Mouse (Mus musculus) MEL (cell line): ENCODE measurements around the gene Klra1.

Source experiments
- BHLHE40 ChIP-seq: IDR thresholded peaks from 2 replicates; pipeline ENCODE4 v1.6.1; 2012; ENCODE audit warnings: low read depth, mild to moderate bottlenecking, inconsistent platforms, low read length, improper control_type of control experiment, borderline replicate concordance
- CHD1 ChIP-seq: IDR thresholded peaks from 2 replicates; pipeline ENCODE4 v1.6.1; 2012; ENCODE audit warnings: low read depth, mild to moderate bottlenecking, inconsistent platforms, low read length, improper control_type of control experiment
- CTCF ChIP-seq, 3 experiments: IDR thresholded peaks in 2 of 3; conservative IDR thresholded peaks in 1 of 3; 2 replicates each; pipeline ENCODE4 v1.5.1; 2011 to 2012; ENCODE audit warnings: low read length in 3 of 3, low read depth in 2 of 3, mild to moderate bottlenecking in 2 of 3, improper control_type of control experiment in 1 of 3, inconsistent platforms in 1 of 3, mixed read lengths in 1 of 3, moderate library complexity in 1 of 3; ENCODE audit not compliant: control insufficient read depth in 1 of 3, insufficient read depth in 1 of 3, poor library complexity in 1 of 3, severe bottlenecking in 1 of 3
- GATA1 ChIP-seq: IDR thresholded peaks from 2 replicates; pipeline ENCODE4 v1.6.1; 2011; ENCODE audit warnings: low read depth, low read length, improper control_type of control experiment
- JUND ChIP-seq: IDR thresholded peaks from 2 replicates; pipeline ENCODE4 v1.6.1; 2011; ENCODE audit warnings: low read depth, mild to moderate bottlenecking, improper control_type of control experiment, low read length
- MAX ChIP-seq: IDR thresholded peaks from 2 replicates; pipeline ENCODE4 v1.6.1; 2011; ENCODE audit warnings: low read length, improper control_type of control experiment
- MYC ChIP-seq: IDR thresholded peaks from 2 replicates; pipeline ENCODE4 v1.6.1; 2011; ENCODE audit warnings: low read depth, mild to moderate bottlenecking, low read length, improper control_type of control experiment, moderate library complexity
- POLR2A ChIP-seq, 2 experiments: IDR thresholded peaks; 2 replicates each; pipeline ENCODE4 v1.6.1; 2011 to 2012; ENCODE audit warnings: low read length in 2 of 2, mild to moderate bottlenecking in 2 of 2, control low read depth in 1 of 2, improper control_type of control experiment in 1 of 2, low read depth in 1 of 2, moderate library complexity in 1 of 2; ENCODE audit not compliant: control insufficient read depth in 1 of 2, insufficient read depth in 1 of 2, poor library complexity in 1 of 2
- SIN3A ChIP-seq: IDR thresholded peaks from 2 replicates; pipeline ENCODE4 v1.6.1; 2012; ENCODE audit warnings: low read length, improper control_type of control experiment, inconsistent platforms
- SMC3 ChIP-seq: IDR thresholded peaks from 2 replicates; pipeline ENCODE4 v1.6.1; 2011; ENCODE audit warnings: low read depth, low read length, improper control_type of control experiment
- TAL1 ChIP-seq: IDR thresholded peaks from 2 replicates; pipeline ENCODE4 v1.6.1; 2012; ENCODE audit warnings: mild to moderate bottlenecking, inconsistent platforms, low read length, moderate library complexity, mixed read lengths
- USF1 ChIP-seq: IDR thresholded peaks from 2 replicates; pipeline ENCODE4 v1.6.1; 2014; ENCODE audit warnings: low read depth, mild to moderate bottlenecking, inconsistent platforms, low read length, improper control_type of control experiment, moderate library complexity
- ZNF384 ChIP-seq: IDR thresholded peaks from 2 replicates; pipeline ENCODE4 v1.6.1; 2012; ENCODE audit warnings: low read depth, mild to moderate bottlenecking, inconsistent platforms, low read length, improper control_type of control experiment

DNA sequence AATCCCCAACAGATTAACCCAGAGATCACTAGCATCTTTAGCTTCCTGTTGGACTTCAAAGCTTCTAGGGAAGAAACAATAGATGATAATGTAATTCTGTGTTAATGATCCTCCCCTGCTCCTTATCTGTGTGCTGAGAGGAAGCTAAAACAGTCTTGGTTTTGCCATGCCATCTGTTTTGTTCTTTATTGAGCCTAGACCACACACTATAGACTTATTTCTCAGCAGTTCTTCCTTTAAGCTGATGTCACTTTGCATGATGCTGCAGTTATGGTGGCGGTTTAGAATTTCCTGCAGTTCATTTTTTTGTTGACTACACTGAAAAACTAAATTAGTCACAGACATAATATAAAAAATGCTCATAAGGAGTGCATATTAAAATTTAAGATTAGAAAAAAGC is 18.2 kb upstream of the Klra1 start:
- TF ChIP-seq JUND (no peak), USF1 (no peak), CTCF (IDR thresholded peaks at IDR 0.05 in 2 of 3, conservative IDR thresholded peaks at IDR 0.05 in 1 of 3; ENCODE audit: control insufficient read depth in 1 of 3, insufficient read depth in 1 of 3, low read depth in 2 of 3, low read length in 3 of 3, poor library complexity in 1 of 3, severe bottlenecking in 1 of 3) (no peak), CHD1 (no peak), BHLHE40 (no peak), ZNF384 (no peak), MYC (no peak), SIN3A (no peak), TAL1 (no peak), MAX (no peak), SMC3 (no peak), POLR2A (IDR thresholded peaks at IDR 0.05; ENCODE audit: control insufficient read depth in 1 of 2, insufficient read depth in 1 of 2, low read depth in 1 of 2, low read length in 2 of 2, poor library complexity in 1 of 2) (no peak), GATA1 (no peak)
